Mouse (Mus musculus) liver, adult 2 months (tissue): Measurements from ENCODE around the gene Map3k15.
A peak's percentile ranks its signal among the peaks of the same experiment; 100 is the strongest.

Experiments
- CTCF ChIP-seq: fragments of 200-500 bp; IDR thresholded peaks from 2 replicates; pipeline ENCODE4 v1.5.1; 2011; ENCODE audit warnings: low read depth, low read length, control low read depth
- POLR2A ChIP-seq: fragments of 200-500 bp; IDR thresholded peaks from 2 replicates; pipeline ENCODE4 v1.6.1; 2011; ENCODE audit warnings: low read length, control low read depth; ENCODE audit not compliant: insufficient read depth; ENCODE audit errors: extremely low read depth

GRCm38 (mm10) chrX:159973730-159974129, 14.5 kb upstream of the Map3k15 start:
- peak; percentile 36; the same call in 1 of the 2 replicates for TF ChIP-seq CTCF
- no peak for TF ChIP-seq POLR2A
